Mouse (Mus musculus) heart, embryonic 13.5 days (tissue): ENCODE data around the gene Map7. TPM values are rescaled to one million over a fixed set of nuclear protein-coding genes. Genes with fewer than 3 reads are reported as not detected.
A peak's percentile ranks its signal among the peaks of the same experiment; 100 is the strongest.

ENCODE experiments used
- ATAC-seq: fragments of 200-750 bp; cut with Nextera tagmentation; 2 replicates; pipeline ENCODE4 v1.8.0; 2017; ENCODE audit warnings: moderate TSS enrichment; ENCODE audit not compliant: insufficient number of reproducible peaks, low FRiP score, low TSS enrichment; ENCODE audit errors: extremely low read depth
- H3K27ac ChIP-seq: fragments of 300-500 bp; sonication (generic); replicated peaks from 2 replicates; pipeline ENCODE4 v1.5.1; 2015; ENCODE audit warnings: moderate library complexity, mild to moderate bottlenecking, inconsistent platforms
- H3K27me3 ChIP-seq: fragments of 300-500 bp; sonication (generic); replicated peaks from 2 replicates; pipeline ENCODE4 v1.6.1; 2015; ENCODE audit warnings: mild to moderate bottlenecking, inconsistent platforms
- H3K36me3 ChIP-seq: fragments of 300-500 bp; sonication (generic); 2 replicates; pipeline ENCODE4 v1.6.1; 2015; ENCODE audit warnings: mild to moderate bottlenecking, inconsistent platforms
- H3K4me1 ChIP-seq: fragments of 300-500 bp; sonication (generic); 2 replicates; pipeline ENCODE4 v1.6.1; 2015; ENCODE audit warnings: inconsistent platforms
- H3K4me2 ChIP-seq: fragments of 300-500 bp; sonication (generic); 2 replicates; pipeline ENCODE4 v1.6.1; 2015; ENCODE audit warnings: inconsistent platforms, mild to moderate bottlenecking, moderate library complexity
- H3K4me3 ChIP-seq: fragments of 300-500 bp; sonication (generic); 2 replicates; pipeline ENCODE4 v1.5.1; 2015; ENCODE audit warnings: moderate library complexity, mild to moderate bottlenecking, inconsistent platforms
- H3K9ac ChIP-seq: fragments of 300-500 bp; sonication (generic); 2 replicates; pipeline ENCODE4 v1.6.1; 2015; ENCODE audit warnings: inconsistent platforms, mild to moderate bottlenecking, moderate library complexity
- H3K9me3 ChIP-seq: fragments of 300-500 bp; sonication (generic); 2 replicates; pipeline ENCODE4 v1.6.1; 2016; ENCODE audit warnings: inconsistent platforms
- whole genome bisulfite sequencing: fragments of 180-500 bp; shearing (Covaris S2); methylation state at CpG from one replicate; pipeline ENCODE4 v1.1.7; 2015; ENCODE audit warnings: mixed read lengths; 5-methylcytosine and 5-hydroxymethylcytosine counted together
- polyA plus RNA-seq: library from polyadenylated mRNA; unstranded; fragments of >200 nt; fragmentation: Nextera tagmentation; extraction: Ambion mirVana; gene quantifications from 2 replicates; pipeline ENCODE4 v1.2.1, GENCODE M21; 2015

Gene Map7
- 5.9 and 6.6 TPM in 2 replicates for polyA plus RNA-seq

DNA sequence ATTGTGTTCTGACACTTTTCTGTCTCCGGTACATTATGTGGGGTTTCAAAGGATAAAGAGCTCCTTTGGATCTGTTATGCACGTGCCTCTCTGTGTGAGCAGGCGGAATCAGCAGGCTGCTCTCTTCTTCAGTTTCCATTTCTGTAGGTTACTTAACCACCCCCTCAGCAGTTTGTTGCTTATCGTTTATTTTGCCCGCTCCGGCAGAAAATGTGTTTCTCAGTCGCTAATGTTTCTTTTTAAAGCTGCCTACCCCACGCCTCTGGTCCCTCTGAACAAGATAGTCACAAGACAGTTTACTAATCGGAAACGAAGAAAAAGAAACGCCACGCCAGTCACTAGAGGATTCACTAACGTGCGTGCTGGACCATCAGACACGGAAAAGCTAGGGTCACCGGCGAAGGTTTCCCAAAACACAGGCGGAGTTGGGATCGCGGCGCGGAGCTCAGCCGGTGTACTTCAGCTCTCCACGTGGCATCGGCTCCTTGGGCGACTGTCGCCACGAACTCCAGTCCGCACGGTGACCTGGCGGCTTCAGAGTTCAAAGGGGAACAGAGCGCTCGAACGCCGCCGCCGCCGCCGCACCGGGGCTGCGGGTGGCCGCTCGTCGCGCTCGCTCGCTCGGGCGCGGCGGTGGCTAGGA is at the start of gene Map7:
Gene Map7 (plus strand): TSS at position 342 of the 643 bp plus-strand sequence.
- Histone ChIP-seq H3K4me2 (peak within 1 kb of the TSS; percentile 94), H3K4me3 (peak within 1 kb of the TSS; percentile 78), H3K36me3 (no peaks in the 10 kb centered on the region; the same call in 1 of the 2 replicates), H3K27me3 (peaks cover 44% of the 10 kb centered on the region), H3K9ac (peak within 1 kb of the TSS; percentile 86), H3K9me3 (no peaks in the 10 kb centered on the region), H3K27ac (peak within 1 kb of the TSS; percentile 37; the same call in 1 of the 2 replicates), H3K4me1 (peaks cover 5% of the 10 kb centered on the region)
- ATAC-seq, result no peak
- WGBS, result 5% methylated on average over 39 of the region's 51 CpGs

DNA sequence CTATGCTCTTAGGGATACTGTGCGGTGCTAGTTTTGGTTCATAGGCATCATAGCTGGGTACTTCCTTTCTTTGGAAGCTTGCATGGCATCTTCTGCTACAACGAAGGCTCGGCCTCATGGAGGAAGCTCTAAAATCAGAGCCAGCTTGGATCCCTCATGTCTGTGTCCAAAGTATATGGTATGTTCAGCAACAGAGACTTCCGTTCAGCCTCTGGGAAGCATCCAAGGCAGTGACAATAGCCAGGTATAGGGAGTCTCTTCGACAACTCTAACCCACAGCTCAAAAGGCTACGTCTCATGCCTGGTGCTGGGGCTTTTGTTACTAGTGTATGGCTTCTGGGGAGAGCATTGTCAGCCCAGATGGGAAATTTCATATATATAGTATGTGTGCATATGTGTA is 46.8 kb upstream of the Map7 start:
- Histone ChIP-seq H3K27me3 (no peaks in the 10 kb centered on the region), H3K9me3 (no peaks in the 10 kb centered on the region), H3K36me3 (peaks cover 45% of the 10 kb centered on the region), H3K27ac (no peak overlapping the region), H3K9ac (no peak overlapping the region), H3K4me3 (no peak overlapping the region), H3K4me2 (no peak overlapping the region), H3K4me1 (peaks cover 24% of the 10 kb centered on the region)
- 90% methylated on average over 6 of the region's 6 CpGs for WGBS
- no peak for ATAC-seq

DNA sequence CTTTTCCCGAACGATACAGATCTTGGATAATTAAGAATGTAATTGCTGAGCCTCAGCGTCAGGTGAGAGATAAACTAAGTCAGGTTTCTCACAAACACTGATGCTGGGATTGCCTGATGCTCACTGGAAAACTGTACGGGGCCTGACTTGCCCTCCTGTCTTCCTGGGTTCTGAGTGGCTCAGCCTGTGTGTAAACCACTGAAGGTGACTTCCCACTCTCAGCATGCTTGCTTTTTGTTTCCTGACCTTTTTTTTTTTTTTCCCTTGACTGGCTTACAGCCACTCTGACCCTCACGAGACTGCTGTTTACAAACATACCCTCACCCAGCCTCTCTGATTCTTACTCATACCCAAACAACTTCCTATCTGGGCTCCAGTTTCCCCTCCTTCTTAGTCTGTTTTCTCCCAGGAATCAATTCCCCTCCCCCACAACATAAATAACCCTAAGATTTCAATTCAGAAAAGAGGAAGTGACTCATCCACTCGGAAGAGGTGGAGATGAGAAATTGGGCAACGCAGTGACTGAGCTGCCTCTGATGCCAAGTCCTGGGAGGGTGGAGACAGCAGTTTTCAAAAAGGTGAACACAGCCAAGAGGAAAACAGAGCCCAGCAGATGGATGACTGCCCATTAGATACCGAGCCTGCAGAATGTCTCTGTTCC is 43.9 kb upstream of the Map7 start:
- Histone ChIP-seq H3K9ac (no peak overlapping the region), H3K4me3 (no peak overlapping the region), H3K9me3 (no peaks in the 10 kb centered on the region), H3K27ac (0 out of 2 replicates have a peak overlapping the region, but pooled peaks have one; percentile 28), H3K4me1 (peaks cover 24% of the 10 kb centered on the region), H3K27me3 (no peaks in the 10 kb centered on the region), H3K4me2 (no peak overlapping the region), H3K36me3 (peaks cover 54% of the 10 kb centered on the region)
- 50% methylated on average over 8 of the region's 8 CpGs for WGBS
- ATAC-seq, result peak; percentile 54

DNA sequence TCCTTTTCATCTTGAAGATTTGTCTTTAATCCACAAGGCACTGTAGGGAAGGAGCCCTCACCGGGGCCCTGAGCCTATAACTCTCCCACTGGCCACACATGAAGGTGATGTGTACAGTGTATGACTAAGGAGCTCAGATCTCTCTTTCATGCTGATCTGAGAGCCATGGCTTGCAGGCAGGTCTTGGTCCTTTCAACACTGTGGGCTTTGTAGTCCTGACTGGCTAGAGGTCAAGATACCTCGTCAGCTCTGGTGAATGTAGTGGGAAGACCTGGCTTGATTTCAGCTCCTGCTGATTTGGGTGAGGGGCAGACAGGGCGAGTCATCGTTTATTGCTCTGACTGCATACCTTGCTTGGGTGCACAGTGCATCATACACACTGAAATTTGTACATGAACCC is 42.7 kb upstream of the Map7 start:
- Histone ChIP-seq H3K9me3 (no peaks in the 10 kb centered on the region), H3K36me3 (peaks cover 44% of the 10 kb centered on the region), H3K27ac (no peak overlapping the region), H3K4me1 (peaks cover 24% of the 10 kb centered on the region), H3K9ac (no peak overlapping the region), H3K4me2 (no peak overlapping the region), H3K4me3 (no peak overlapping the region), H3K27me3 (no peaks in the 10 kb centered on the region)
- 69% methylated on average over 4 of the region's 4 CpGs for WGBS
- no peak for ATAC-seq

DNA sequence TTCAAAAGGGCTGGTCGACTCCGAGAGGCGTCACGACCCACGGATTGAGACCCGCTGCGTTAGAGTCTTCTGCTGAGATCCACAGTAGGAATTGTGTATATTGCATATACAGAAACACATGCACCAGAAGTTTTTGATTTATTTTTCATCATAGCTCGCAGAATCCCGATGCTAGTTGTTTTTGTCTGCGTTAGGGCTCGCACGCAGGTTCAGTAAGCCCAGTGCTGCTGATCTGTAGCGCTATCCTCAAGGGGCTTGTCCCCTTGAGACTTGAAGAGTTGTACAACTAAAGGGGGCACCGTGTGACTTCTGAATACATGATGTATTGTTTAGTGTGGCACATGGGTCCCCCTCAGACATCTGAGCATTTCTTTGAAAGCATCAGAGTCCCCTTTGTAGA is 41.2 kb upstream of the Map7 start:
- H3K27ac ChIP-seq, result no peak overlapping the region
- 91% methylated on average over 14 of the region's 14 CpGs for WGBS
- no peak for ATAC-seq
- H3K27me3 ChIP-seq, result no peaks in the 10 kb centered on the region
- H3K9me3 ChIP-seq, result no peaks in the 10 kb centered on the region
- H3K4me2 ChIP-seq, result no peak overlapping the region
- peaks cover 24% of the 10 kb centered on the region for H3K4me1 ChIP-seq
- H3K4me3 ChIP-seq, result no peak overlapping the region
- H3K9ac ChIP-seq, result no peak overlapping the region
- peaks cover 35% of the 10 kb centered on the region for H3K36me3 ChIP-seq

DNA sequence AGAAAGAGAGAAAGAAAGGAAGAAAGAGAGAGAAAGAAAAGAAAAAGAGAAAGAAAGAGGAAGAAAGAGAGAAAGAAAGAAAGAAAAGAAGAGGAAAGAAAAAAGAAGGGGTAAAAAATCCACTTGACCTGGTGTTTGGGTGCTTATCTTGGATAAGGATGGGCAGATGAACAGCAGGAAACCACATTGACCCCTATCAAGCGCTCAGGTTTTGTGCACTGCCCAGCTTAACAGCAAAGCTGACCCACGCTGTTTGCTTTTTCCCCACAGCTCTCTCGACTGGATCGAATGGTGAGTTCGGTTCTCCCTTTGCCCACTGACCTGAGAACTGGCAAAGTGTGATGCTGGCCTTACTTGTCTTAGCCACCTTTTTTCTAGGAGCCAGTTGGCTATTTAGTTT is 36.8 kb upstream of the Map7 start:
- 84% methylated on average over 5 of the region's 5 CpGs for WGBS

DNA sequence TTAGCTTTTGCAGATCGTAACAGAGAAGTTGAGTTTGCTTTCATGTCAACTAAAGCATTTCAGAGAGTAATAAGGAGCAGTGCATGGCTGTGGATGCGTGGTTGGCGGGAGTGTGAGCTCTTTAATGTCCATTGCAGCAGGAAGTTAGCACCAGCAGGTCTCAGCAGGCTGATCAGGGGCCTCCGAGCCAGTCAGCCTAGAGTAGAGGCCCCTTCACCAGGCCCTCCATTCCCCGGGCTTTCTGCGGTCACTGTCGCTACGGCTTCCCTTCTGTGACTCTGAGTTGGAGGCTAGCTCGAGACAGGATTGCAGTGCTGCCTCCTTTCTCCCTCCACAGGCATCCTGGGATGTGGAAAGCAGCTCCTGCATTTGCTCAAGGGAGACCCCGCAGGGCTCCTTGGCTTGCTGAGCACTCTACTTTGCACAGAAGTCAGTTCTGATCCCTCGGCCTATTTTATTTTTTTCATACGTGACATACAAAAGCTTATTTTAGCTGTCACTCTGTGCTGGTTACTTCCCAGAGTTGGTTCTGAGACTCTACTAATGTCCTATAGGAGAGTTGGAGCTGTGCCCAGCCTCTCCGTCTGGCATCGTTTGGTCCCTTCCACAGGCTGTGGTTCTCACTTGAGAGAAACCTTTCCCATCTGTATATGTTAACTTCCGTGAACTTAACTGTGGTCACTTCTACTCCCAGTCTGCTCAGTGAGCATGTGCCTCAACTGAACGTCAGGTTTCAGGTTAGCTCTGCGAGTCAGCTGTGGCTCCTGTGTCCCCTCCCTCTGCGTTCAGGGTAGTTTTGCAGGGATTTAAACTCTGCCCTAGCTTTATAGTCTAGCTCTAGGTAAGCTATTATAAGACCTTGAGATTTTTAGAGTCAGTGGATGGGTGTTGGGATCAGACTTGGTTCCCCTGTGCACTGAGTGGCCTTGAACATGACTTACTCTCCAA is 36.0 kb upstream of the Map7 start:
- Histone ChIP-seq H3K4me1 (no peaks in the 10 kb centered on the region), H3K4me2 (no peak overlapping the region), H3K9ac (no peak overlapping the region), H3K27me3 (no peaks in the 10 kb centered on the region), H3K36me3 (peaks cover 22% of the 10 kb centered on the region), H3K9me3 (no peaks in the 10 kb centered on the region), H3K27ac (no peak overlapping the region), H3K4me3 (no peak overlapping the region)
- 81% methylated on average over 18 of the region's 18 CpGs for WGBS
- no peak for ATAC-seq

More for the DNA sequence above, 36.8 kb upstream of the Map7 start:
- ATAC-seq, result no peak
- no peak overlapping the region for H3K4me2 ChIP-seq
- no peaks in the 10 kb centered on the region for H3K27me3 ChIP-seq
- H3K9ac ChIP-seq, result no peak overlapping the region
- no peaks in the 10 kb centered on the region for H3K4me1 ChIP-seq
- H3K27ac ChIP-seq, result no peak overlapping the region
- no peak overlapping the region for H3K4me3 ChIP-seq
- H3K36me3 ChIP-seq, result peaks cover 17% of the 10 kb centered on the region
- no peaks in the 10 kb centered on the region for H3K9me3 ChIP-seq

DNA sequence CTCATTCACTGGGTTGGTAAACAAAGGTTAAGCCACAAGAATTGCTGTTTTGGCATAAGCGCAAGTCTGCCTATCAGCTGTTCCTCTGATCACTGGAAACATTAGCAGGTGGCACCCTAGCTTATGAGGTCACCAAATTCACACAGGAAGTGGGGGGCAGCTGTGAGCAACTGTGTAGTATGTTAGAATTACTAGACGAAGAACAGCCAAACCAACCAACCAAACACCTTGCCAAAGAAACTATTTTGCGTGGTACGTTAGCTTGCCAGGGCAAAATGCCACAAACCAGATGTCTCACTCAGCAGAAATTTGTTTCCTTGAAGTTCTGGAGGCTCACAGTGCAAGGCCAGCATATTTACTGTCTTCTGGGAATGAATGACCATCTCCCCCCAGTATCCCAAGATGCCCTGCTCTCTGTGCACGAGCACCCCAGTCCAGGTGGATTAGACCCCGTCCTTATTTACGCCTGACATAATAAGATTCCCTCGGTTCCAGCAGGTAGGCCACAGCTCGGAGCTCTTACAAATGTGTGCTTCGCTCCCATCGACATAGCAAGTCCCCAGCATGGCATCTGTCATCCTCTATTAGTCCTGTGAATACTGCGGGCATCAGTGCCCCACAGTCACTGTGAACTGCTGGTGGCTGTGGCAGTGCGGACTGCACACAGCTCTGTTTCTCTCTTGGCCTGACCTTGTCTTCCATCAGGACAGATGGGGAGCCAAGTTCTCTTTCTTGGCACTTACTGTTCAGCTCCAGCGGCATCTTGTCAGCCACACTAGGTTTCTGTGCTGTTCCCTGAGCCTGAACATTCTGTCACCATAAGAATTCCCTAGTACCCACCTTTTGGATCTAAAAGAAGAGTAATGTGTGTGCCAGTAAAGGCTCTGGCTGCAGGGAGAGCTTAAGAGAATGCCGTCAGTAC is 28.5 kb upstream of the Map7 start:
- H3K9ac ChIP-seq, result no peak overlapping the region
- H3K4me3 ChIP-seq, result no peak overlapping the region
- H3K27me3 ChIP-seq, result no peaks in the 10 kb centered on the region
- no peak for ATAC-seq
- H3K4me2 ChIP-seq, result no peak overlapping the region
- H3K27ac ChIP-seq, result no peak overlapping the region
- no peaks in the 10 kb centered on the region for H3K9me3 ChIP-seq
- 91% methylated on average over 15 of the region's 15 CpGs for WGBS
- H3K4me1 ChIP-seq, result 0 out of 2 replicates have a peak, but pooled peaks cover 2% of the 10 kb centered on the region
- peaks cover 44% of the 10 kb centered on the region for H3K36me3 ChIP-seq

DNA sequence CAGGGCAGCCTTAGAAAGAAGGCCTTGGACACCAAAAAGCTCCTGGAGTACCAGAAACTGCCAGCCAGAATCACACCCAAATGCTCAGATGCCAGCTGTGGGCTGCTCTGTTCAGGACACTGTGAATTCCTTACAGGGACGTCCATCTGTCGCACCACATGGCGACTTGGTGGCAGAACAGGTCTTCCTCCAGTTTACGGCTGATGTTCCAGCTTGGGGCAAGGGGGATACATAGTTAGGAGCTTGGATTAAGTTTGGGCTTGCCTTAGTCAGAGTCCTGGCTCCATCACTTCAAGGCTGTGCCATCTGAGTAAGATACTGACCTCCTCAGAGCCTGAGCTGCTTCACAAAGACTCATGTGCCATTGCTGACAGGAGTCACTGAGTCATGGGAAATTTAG is 26.3 kb upstream of the Map7 start:
- WGBS, result 84% methylated on average over 4 of the region's 4 CpGs
- ATAC-seq, result no peak
- H3K27me3 ChIP-seq, result no peaks in the 10 kb centered on the region

DNA sequence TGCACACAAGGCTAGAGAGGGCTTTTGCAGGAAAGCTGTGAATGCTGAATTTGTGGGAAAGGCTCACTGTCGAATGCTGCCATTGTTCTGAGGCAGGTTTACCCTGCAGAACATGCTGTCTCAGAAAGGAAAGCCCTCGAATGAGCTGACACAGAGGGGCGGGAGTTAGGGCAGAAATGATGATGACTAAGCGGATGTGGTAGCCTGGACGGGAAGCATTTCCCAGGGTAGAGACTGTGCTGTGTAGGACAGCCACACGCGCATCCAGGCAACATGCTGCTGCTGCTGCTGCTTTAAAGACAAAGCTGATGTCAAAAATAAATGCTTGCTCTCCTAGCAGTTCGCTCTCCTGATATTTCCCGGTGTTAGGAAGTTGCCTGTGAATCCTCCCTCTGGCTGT is 24.9 kb upstream of the Map7 start:
- Histone ChIP-seq H3K36me3 (peaks cover 48% of the 10 kb centered on the region), H3K9ac (no peak overlapping the region)
- 45% methylated on average over 9 of the region's 9 CpGs for WGBS

More for the DNA sequence above, 26.3 kb upstream of the Map7 start:
- Histone ChIP-seq H3K4me1 (0 out of 2 replicates have a peak, but pooled peaks cover 2% of the 10 kb centered on the region), H3K9ac (no peak overlapping the region), H3K27ac (no peak overlapping the region), H3K9me3 (no peaks in the 10 kb centered on the region), H3K4me3 (no peak overlapping the region), H3K4me2 (no peak overlapping the region), H3K36me3 (peaks cover 47% of the 10 kb centered on the region)

More for the DNA sequence above, 24.9 kb upstream of the Map7 start:
- Histone ChIP-seq H3K4me3 (no peak overlapping the region), H3K4me2 (no peak overlapping the region), H3K4me1 (0 out of 2 replicates have a peak, but pooled peaks cover 2% of the 10 kb centered on the region), H3K27me3 (no peaks in the 10 kb centered on the region), H3K9me3 (no peaks in the 10 kb centered on the region), H3K27ac (no peak overlapping the region)
- no peak for ATAC-seq
